Mouse (Mus musculus) C2C12 (cell line): Measurements from ENCODE around the gene 1700001J03Rik. TPM values are rescaled to one million over a fixed set of nuclear protein-coding genes. Genes with fewer than 3 reads are reported as not detected.
"Not testable (repeated sequence)": the region's sequence is repeated elsewhere in the genome, so short reads cannot be mapped to it uniquely, and the experiment has no call there.

Source experiments
- H3K27me3 ChIP-seq: one replicate; pipeline ENCODE4 v1.6.1; 2011; ENCODE audit not compliant: control insufficient read depth, insufficient read depth, insufficient read length
- H3K36me3 ChIP-seq: one replicate; pipeline ENCODE4 v1.6.1; 2011; ENCODE audit not compliant: control insufficient read depth, insufficient read depth
- H3K4me3 ChIP-seq: one replicate; pipeline ENCODE4 v1.5.1; 2011; ENCODE audit warnings: mild to moderate bottlenecking, control low read depth; ENCODE audit not compliant: poor library complexity, insufficient read depth, severe bottlenecking
- H3K79me2 ChIP-seq: one replicate; pipeline ENCODE4 v1.6.1; 2011; ENCODE audit not compliant: control insufficient read depth, insufficient read depth
- H3K79me3 ChIP-seq: one replicate; pipeline ENCODE4 v1.6.1; 2011; ENCODE audit warnings: low read depth, control low read depth
- H3ac ChIP-seq: one replicate; pipeline ENCODE3; 2011; ENCODE audit warnings: low read depth; ENCODE audit not compliant: control insufficient read depth, insufficient read length
- CEBPB ChIP-seq: IDR thresholded peaks from one replicate; pipeline ENCODE4 v1.6.1; 2011; ENCODE audit warnings: low read depth, mild to moderate bottlenecking, control low read depth, moderate library complexity
- CTCF ChIP-seq: IDR thresholded peaks from one replicate; pipeline ENCODE4 v1.5.1; 2011; ENCODE audit not compliant: control insufficient read depth, insufficient read depth, insufficient read length
- FOSL1 ChIP-seq: IDR thresholded peaks from one replicate; pipeline ENCODE4 v1.8.0; 2011; ENCODE audit warnings: mild to moderate bottlenecking, low read length; ENCODE audit not compliant: poor library complexity, insufficient read depth, severe bottlenecking
- MAX ChIP-seq: IDR thresholded peaks from one replicate; pipeline ENCODE4 v1.6.1; 2011; ENCODE audit warnings: mild to moderate bottlenecking, control low read depth
- MYOD1 ChIP-seq: IDR thresholded peaks from one replicate; pipeline ENCODE4 v1.6.1; 2011; ENCODE audit warnings: low read depth; ENCODE audit not compliant: control insufficient read depth, insufficient read length
- MYOG ChIP-seq: IDR thresholded peaks from one replicate; pipeline ENCODE4 v1.6.1; 2011; ENCODE audit not compliant: control insufficient read depth, insufficient read length; ENCODE audit errors: extremely low read depth
- USF1 ChIP-seq: IDR thresholded peaks from one replicate; pipeline ENCODE4 v1.6.1; 2011; ENCODE audit warnings: low read depth, mild to moderate bottlenecking, control low read depth, moderate library complexity
- polyA plus RNA-seq: library from polyadenylated mRNA; unstranded; fragments of >200 nt; fragmentation: generic; extraction: Trizol; gene quantifications from one replicate; pipeline ENCODE4 v1.2.1, GENCODE M21; 2012; ENCODE audit warnings: missing spikeins

The 1700001J03Rik gene
- polyA plus RNA-seq, 1 experiment: not detected

- H3K36me3 ChIP-seq, H3K79me3 ChIP-seq, H3K79me2 ChIP-seq, H3K4me3 ChIP-seq, H3K27me3 ChIP-seq, H3ac ChIP-seq: not testable (repeated sequence)
Measured at GRCm38 (mm10) chr5:146158326-146158725, 26.8 kb downstream of the 1700001J03Rik start.

GRCm38 (mm10) chr5:146150454-146150853 is 34.6 kb downstream of the 1700001J03Rik start:
- no peaks in the 10 kb centered on the region for H3K27me3 ChIP-seq
- H3K79me3 ChIP-seq: no peaks in the 10 kb centered on the region
- H3ac ChIP-seq: no peak overlapping the region
- TF ChIP-seq FOSL1 (no peak), CEBPB (no peak), MYOD1 (no peak), CTCF (no peak)
- no peak overlapping the region for H3K4me3 ChIP-seq
- H3K79me2 ChIP-seq: no peaks in the 10 kb centered on the region
- no peaks in the 10 kb centered on the region for H3K36me3 ChIP-seq

GRCm38 (mm10) chr5:146147903-146148302 is 37.2 kb downstream of the 1700001J03Rik start:
- H3K4me3 ChIP-seq: no peak overlapping the region
- H3K36me3 ChIP-seq: no peaks in the 10 kb centered on the region
- TF ChIP-seq MAX (no peak), MYOG (no peak), CTCF (no peak), MYOD1 (no peak), USF1 (no peak), CEBPB (no peak), FOSL1 (no peak)
- H3K27me3 ChIP-seq: no peaks in the 10 kb centered on the region
- H3K79me3 ChIP-seq: no peaks in the 10 kb centered on the region
- H3K79me2 ChIP-seq: no peaks in the 10 kb centered on the region
- H3ac ChIP-seq: no peak overlapping the region

Other genes with a start within 250 kb of the 1700001J03Rik start
- not detected for gene Cyp3a25, start 175.7 kb downstream of the 1700001J03Rik start, polyA plus RNA-seq
- not detected for gene Cyp3a59, start 106.0 kb downstream of the 1700001J03Rik start, polyA plus RNA-seq
- not detected for gene Gm5565, start 24.8 kb downstream of the 1700001J03Rik start, polyA plus RNA-seq
- gene Gm6309, start 14.6 kb downstream of the 1700001J03Rik start, polyA plus RNA-seq: not detected
- 14.7 TPM for gene Rnf6, start 36.3 kb upstream of the 1700001J03Rik start, polyA plus RNA-seq
- gene Cdk8, start 45.9 kb upstream of the 1700001J03Rik start, polyA plus RNA-seq: 19.5 TPM
- gene Wasf3, start 199.7 kb upstream of the 1700001J03Rik start, polyA plus RNA-seq: not detected